Mouse (Mus musculus) G1E (cell line): ENCODE results near the gene Phc2. TPM values are rescaled to one million over a fixed set of nuclear protein-coding genes. Genes with fewer than 3 reads are reported as not detected.

Experiments
- ATAC-seq: 2 replicates; pipeline ENCODE4 v1.8.0; 2016; ENCODE audit warnings: mild to moderate bottlenecking; ENCODE audit not compliant: insufficient number of reproducible peaks, poor library complexity, low FRiP score, severe bottlenecking; ENCODE audit errors: extremely low read depth
- DNase-seq: peaks from one replicate; pipeline ENCODE4 v3.0.0; 2012; ENCODE audit warnings: low spot score
- H3K27me3 ChIP-seq: 2 replicates; pipeline ENCODE4 v1.6.1; 2012; ENCODE audit warnings: mild to moderate bottlenecking, low read length, inconsistent platforms; ENCODE audit not compliant: insufficient read depth
- H3K36me3 ChIP-seq: replicated peaks from 2 replicates; pipeline ENCODE3; 2012; ENCODE audit warnings: mild to moderate bottlenecking, inconsistent platforms
- H3K4me1 ChIP-seq: 2 replicates; pipeline ENCODE4 v1.6.1; 2012; ENCODE audit warnings: low read depth, low read length, inconsistent platforms, mixed read lengths; ENCODE audit not compliant: insufficient read depth
- H3K4me3 ChIP-seq: 2 replicates; pipeline ENCODE4 v1.5.1; 2012; ENCODE audit warnings: low read depth, mild to moderate bottlenecking, inconsistent platforms, low read length, moderate library complexity, mixed read lengths
- H3K9me3 ChIP-seq: replicated peaks from 2 replicates; pipeline ENCODE4 v1.6.1; 2012; ENCODE audit warnings: inconsistent platforms
- CTCF ChIP-seq: IDR thresholded peaks from 2 replicates; pipeline ENCODE4 v1.5.1; 2012; ENCODE audit warnings: low read depth, low read length, inconsistent platforms, mixed read lengths
- GATA1 ChIP-seq: IDR thresholded peaks from 2 replicates; pipeline ENCODE4 v1.6.1; 2012; ENCODE audit warnings: borderline replicate concordance, low read length, inconsistent platforms, mixed read lengths
- GATA2 ChIP-seq: IDR thresholded peaks from 2 replicates; pipeline ENCODE4 v1.6.1; 2012; ENCODE audit warnings: low read depth, low read length, inconsistent platforms, borderline replicate concordance
- POLR2AphosphoS5 ChIP-seq: IDR thresholded peaks from 2 replicates; pipeline ENCODE4 v1.6.1; 2012; ENCODE audit warnings: low read depth, low read length, inconsistent platforms; ENCODE audit not compliant: insufficient replicate concordance
- TAL1 ChIP-seq: conservative IDR thresholded peaks from 2 replicates; pipeline ENCODE4 v1.6.1; 2012; ENCODE audit warnings: low read depth, low read length, inconsistent platforms, mixed read lengths
- polyA plus RNA-seq: library from polyadenylated mRNA; stranded (reverse); fragments of >175 nt; gene quantifications from 2 replicates; pipeline ENCODE4 v1.2.3, GENCODE M21; 2012
- total RNA-seq, 2 experiments: library from RNA; stranded (forward) in 1 of 2; stranded (reverse) in 1 of 2; fragments of 200-1000 nt in 1 of 2; fragments of >200 nt in 1 of 2; fragmentation: Nextera tagmentation in 1 of 2; gene quantifications; 2 replicates each; pipeline ENCODE4 v1.2.3; 2014 to 2017

Phc2 gene
- total and polyA plus RNA-seq, 3 experiments, result 16.2 to 121 (median 58.8) TPM

DNA sequence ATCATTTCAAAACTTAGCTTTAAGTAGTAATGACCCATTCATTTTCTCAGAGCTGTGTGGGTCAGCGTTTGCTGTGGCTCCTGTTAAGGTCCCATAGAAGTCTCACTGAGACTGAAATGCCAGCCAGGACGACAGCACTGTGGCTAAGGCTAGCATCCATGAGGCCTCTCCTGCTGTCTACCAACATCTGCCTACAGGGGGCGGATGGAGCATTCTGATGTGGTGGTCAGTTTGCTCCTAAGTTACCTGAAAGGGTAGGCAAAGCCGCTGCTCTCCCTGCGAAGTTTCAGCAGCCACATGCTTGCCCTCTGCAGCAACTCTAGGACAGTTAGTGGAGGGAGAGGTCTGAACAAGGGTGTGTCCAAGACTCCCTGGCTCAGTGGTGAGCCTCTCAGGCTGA, 96.5 kb downstream of the Phc2 start:
- TF ChIP-seq GATA2 (no peak), GATA1 (no peak), POLR2AphosphoS5 (no peak), CTCF (no peak), TAL1 (no peak)
- Histone ChIP-seq H3K27me3 (no peaks in the 10 kb centered on the region), H3K4me1 (no peaks in the 10 kb centered on the region), H3K36me3 (peaks cover 93% of the 10 kb centered on the region), H3K4me3 (no peak overlapping the region), H3K9me3 (no peaks in the 10 kb centered on the region)
- ATAC-seq (no peak), DNase-seq (no peak)

- Histone ChIP-seq H3K27me3 (peaks cover 5% of the 10 kb centered on the region; the same call in 1 of the 2 replicates), H3K36me3 (peaks cover 82% of the 10 kb centered on the region), H3K4me1 (no peaks in the 10 kb centered on the region), H3K4me3 (no peak overlapping the region), H3K9me3 (no peaks in the 10 kb centered on the region)
- ATAC-seq (no peak), DNase-seq (no peak)
- TF ChIP-seq TAL1, result no peak
- TF ChIP-seq GATA2, result no peak
- no peak for TF ChIP-seq GATA1
Measured at GRCm38 (mm10) chr4:128752031-128752757, 97.7 kb downstream of the Phc2 start.

DNA sequence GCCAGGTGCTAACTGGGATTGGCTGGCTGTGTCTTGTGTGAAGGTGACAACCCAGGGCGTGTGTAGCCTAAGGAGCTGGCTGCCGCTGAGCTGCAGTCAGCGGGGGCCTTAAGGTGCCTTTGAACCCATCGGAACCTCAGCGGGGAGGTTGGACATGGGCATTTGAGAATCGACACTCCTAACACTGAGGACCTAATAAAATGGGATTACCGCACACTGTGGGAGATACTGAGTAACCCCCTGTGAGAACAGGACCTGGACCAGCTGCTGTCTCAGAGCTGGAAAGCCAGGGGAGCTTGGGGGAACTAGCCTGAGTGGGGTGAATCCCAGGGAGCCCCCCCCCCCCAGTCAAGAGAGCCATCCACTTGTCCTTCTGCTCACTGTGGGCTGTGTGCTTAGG, 99.1 kb downstream of the Phc2 start:
- no peaks in the 10 kb centered on the region for H3K4me1 ChIP-seq
- peaks cover 7% of the 10 kb centered on the region; the same call in 1 of the 2 replicates for H3K27me3 ChIP-seq
- no peak for ATAC-seq
- H3K4me3 ChIP-seq, result no peak overlapping the region
- H3K9me3 ChIP-seq, result no peaks in the 10 kb centered on the region
- no peak for TF ChIP-seq GATA1
- TF ChIP-seq TAL1, result no peak
- no peak for TF ChIP-seq CTCF
- TF ChIP-seq POLR2AphosphoS5, result no peak
- TF ChIP-seq GATA2, result no peak
- no peak for DNase-seq
- H3K36me3 ChIP-seq, result peaks cover 69% of the 10 kb centered on the region

DNA sequence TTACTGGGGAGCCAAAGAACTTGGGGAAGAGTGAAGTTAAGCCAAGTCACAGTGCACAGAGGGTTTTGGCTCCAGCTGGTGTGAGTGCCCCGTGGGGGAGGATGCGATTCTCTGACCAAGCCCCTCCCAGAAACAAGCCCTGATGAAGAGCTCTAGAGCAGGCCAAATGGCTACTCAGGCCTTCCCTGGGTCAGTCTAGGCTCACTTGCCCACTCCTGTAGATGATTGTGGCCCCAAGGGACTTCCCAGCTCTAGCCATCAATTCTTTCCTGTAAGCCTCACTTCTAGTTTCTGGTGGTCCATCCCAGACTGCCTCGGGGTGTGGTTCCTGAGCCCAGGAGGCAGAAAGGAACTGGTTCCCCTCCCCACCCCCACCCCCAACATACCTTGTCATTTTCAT, 100.6 kb downstream of the Phc2 start, which contains the start of gene A3galt2:
Gene A3galt2 (plus strand): TSS at position 301 of the 400 bp plus-strand sequence.
- TF ChIP-seq GATA2 (no peak), GATA1 (no peak), CTCF (no peak), POLR2AphosphoS5 (no peak), TAL1 (no peak)
- peaks cover 54% of the 10 kb centered on the region for H3K36me3 ChIP-seq
- H3K27me3 ChIP-seq, result peaks cover 13% of the 10 kb centered on the region; the same call in 1 of the 2 replicates
- ATAC-seq (no peak), DNase-seq (no peak)
- no peaks in the 10 kb centered on the region for H3K9me3 ChIP-seq
- H3K4me1 ChIP-seq, result peaks cover 7% of the 10 kb centered on the region
- H3K4me3 ChIP-seq, result no peak within 1 kb of the TSS

- no peak overlapping the region for H3K4me3 ChIP-seq
- peaks cover 13% of the 10 kb centered on the region for H3K4me1 ChIP-seq
- H3K27me3 ChIP-seq, result peaks cover 17% of the 10 kb centered on the region
- no peak for TF ChIP-seq GATA2
- no peak for TF ChIP-seq CTCF
- no peak for TF ChIP-seq TAL1
- TF ChIP-seq POLR2AphosphoS5, result no peak
- no peak for TF ChIP-seq GATA1
- H3K9me3 ChIP-seq, result no peaks in the 10 kb centered on the region
- DNase-seq (no peak), ATAC-seq (no peak)
- H3K36me3 ChIP-seq, result peaks cover 45% of the 10 kb centered on the region
Measured at GRCm38 (mm10) chr4:128755900-128756299, 101.4 kb downstream of the Phc2 start.

- H3K27me3 ChIP-seq, result peaks cover 17% of the 10 kb centered on the region
- H3K4me1 ChIP-seq, result peaks cover 13% of the 10 kb centered on the region
- DNase-seq (no peak), ATAC-seq (no peak)
- no peak overlapping the region for H3K4me3 ChIP-seq
- H3K36me3 ChIP-seq, result peaks cover 13% of the 10 kb centered on the region
- H3K9me3 ChIP-seq, result peaks cover 8% of the 10 kb centered on the region
- TF ChIP-seq GATA2 (no peak), TAL1 (no peak), POLR2AphosphoS5 (no peak), CTCF (no peak), GATA1 (no peak)
Measured at GRCm38 (mm10) chr4:128759214-128759613, 104.7 kb downstream of the Phc2 start.
